Mouse (Mus musculus) MEL (cell line): Measurements from ENCODE around the gene Wdr81.

Experiments
- CTCF ChIP-seq, 3 experiments: IDR thresholded peaks in 2 of 3; conservative IDR thresholded peaks in 1 of 3; 2 replicates each; pipeline ENCODE4 v1.5.1; 2011 to 2012; ENCODE audit warnings: low read length in 3 of 3, low read depth in 2 of 3, mild to moderate bottlenecking in 2 of 3, improper control_type of control experiment in 1 of 3, inconsistent platforms in 1 of 3, mixed read lengths in 1 of 3, moderate library complexity in 1 of 3; ENCODE audit not compliant: control insufficient read depth in 1 of 3, insufficient read depth in 1 of 3, poor library complexity in 1 of 3, severe bottlenecking in 1 of 3
- EP300 ChIP-seq, 2 experiments: IDR thresholded peaks; 2 replicates each; pipeline ENCODE4 v1.6.1; 2011; ENCODE audit warnings: improper control_type of control experiment in 2 of 2, low read length in 2 of 2, low read depth in 1 of 2, mild to moderate bottlenecking in 1 of 2
- HCFC1 ChIP-seq: IDR thresholded peaks from 2 replicates; pipeline ENCODE4 v1.6.1; 2012; ENCODE audit warnings: low read depth, mild to moderate bottlenecking, inconsistent platforms, low read length, improper control_type of control experiment, moderate library complexity
- KAT2A ChIP-seq: conservative IDR thresholded peaks from 2 replicates; pipeline ENCODE4 v1.6.1; 2012; ENCODE audit warnings: low read depth, low read length, improper control_type of control experiment, inconsistent platforms
- POLR2A ChIP-seq, 2 experiments: IDR thresholded peaks; 2 replicates each; pipeline ENCODE4 v1.6.1; 2011 to 2012; ENCODE audit warnings: low read length in 2 of 2, mild to moderate bottlenecking in 2 of 2, control low read depth in 1 of 2, improper control_type of control experiment in 1 of 2, low read depth in 1 of 2, moderate library complexity in 1 of 2; ENCODE audit not compliant: control insufficient read depth in 1 of 2, insufficient read depth in 1 of 2, poor library complexity in 1 of 2
- ZKSCAN1 ChIP-seq: IDR thresholded peaks from 2 replicates; pipeline ENCODE4 v1.6.1; 2012; ENCODE audit warnings: low read depth, mild to moderate bottlenecking, inconsistent platforms, low read length, improper control_type of control experiment, moderate library complexity
- ZMIZ1 ChIP-seq: IDR thresholded peaks from 2 replicates; pipeline ENCODE4 v1.6.1; 2012; ENCODE audit warnings: low read depth, mild to moderate bottlenecking, inconsistent platforms, low read length, improper control_type of control experiment, moderate library complexity

DNA sequence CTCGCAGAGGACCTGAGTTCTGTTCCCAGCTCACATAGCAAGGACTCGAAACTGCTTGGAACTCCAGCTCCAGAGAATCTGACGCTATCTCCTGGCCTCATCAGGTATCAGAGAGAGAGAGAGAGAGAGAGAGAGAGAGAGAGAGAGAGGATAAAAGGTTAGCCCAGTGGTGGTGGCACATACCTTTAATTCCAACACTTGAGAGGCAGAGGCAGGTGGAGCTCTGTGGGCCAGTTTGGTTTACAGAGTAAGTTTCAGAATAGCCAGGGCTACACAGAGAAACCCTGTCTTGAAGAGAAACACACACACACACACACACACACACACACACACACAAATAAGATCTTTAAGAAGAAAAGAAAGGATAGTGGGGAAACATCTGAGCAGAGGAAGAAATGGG is 31.4 kb downstream of the Wdr81 start:
- TF ChIP-seq KAT2A, result no peak
- no peak for TF ChIP-seq HCFC1
- TF ChIP-seq POLR2A (IDR thresholded peaks at IDR 0.05; ENCODE audit: control insufficient read depth in 1 of 2, insufficient read depth in 1 of 2, low read depth in 1 of 2, low read length in 2 of 2, poor library complexity in 1 of 2), result no peak
- TF ChIP-seq ZMIZ1, result no peak
- TF ChIP-seq CTCF (IDR thresholded peaks at IDR 0.05 in 2 of 3, conservative IDR thresholded peaks at IDR 0.05 in 1 of 3; ENCODE audit: control insufficient read depth in 1 of 3, insufficient read depth in 1 of 3, low read depth in 2 of 3, low read length in 3 of 3, poor library complexity in 1 of 3, severe bottlenecking in 1 of 3), result no peak
- no peak for TF ChIP-seq EP300 (IDR thresholded peaks at IDR 0.05; ENCODE audit: low read depth in 1 of 2, low read length in 2 of 2)
- TF ChIP-seq ZKSCAN1, result no peak
